Mouse (Mus musculus) CH12.LX (cell line): ENCODE measurements at regions not wholly inside any gene's neighbourhood (a gene's known extent, or its start where the extent isn't known, plus 50 kb on each side); places are given as distances from the start of the nearest gene placed in this dataset.

Experiments used
- DNase-seq: peaks from one replicate; pipeline ENCODE4 v3.0.0-alpha.2; 2013; ENCODE audit errors: extremely low read depth
- H3K27ac ChIP-seq: 2 replicates; pipeline ENCODE4 v1.5.1; 2012; ENCODE audit warnings: low read depth, mild to moderate bottlenecking, control low read depth, moderate library complexity; ENCODE audit not compliant: insufficient read depth
- H3K27me3 ChIP-seq: replicated peaks from 2 replicates; pipeline ENCODE3; 2012; ENCODE audit warnings: inconsistent platforms
- H3K36me3 ChIP-seq, 2 experiments: replicated peaks in 1 of 2; 2 replicates each; pipeline versions ENCODE3 to v1.6.1; 2012; ENCODE audit warnings: inconsistent platforms in 1 of 2, low read length in 1 of 2, mild to moderate bottlenecking in 1 of 2, mixed read lengths in 1 of 2, moderate library complexity in 1 of 2; ENCODE audit not compliant: control insufficient read depth in 1 of 2, insufficient read depth in 1 of 2
- H3K4me1 ChIP-seq, 2 experiments: 2 replicates each; pipeline ENCODE4 v1.6.1; 2012; ENCODE audit warnings: inconsistent platforms in 1 of 2, moderate library complexity in 1 of 2; ENCODE audit not compliant: insufficient read depth in 2 of 2, control insufficient read depth in 1 of 2
- H3K4me2 ChIP-seq: 2 replicates; pipeline ENCODE4 v1.6.1; 2012; ENCODE audit warnings: low read depth, mild to moderate bottlenecking, control low read depth; ENCODE audit not compliant: poor library complexity, insufficient read depth, severe bottlenecking
- H3K4me3 ChIP-seq, 3 experiments: fragments of 150-350 bp in 1 of 3; sonication (generic) in 1 of 3; replicated peaks in 1 of 3; 2 replicates each; pipeline versions ENCODE3 to v1.5.1; 2011 to 2012; ENCODE audit warnings: low read depth in 2 of 3, low read length in 2 of 3, mild to moderate bottlenecking in 2 of 3, moderate library complexity in 2 of 3, control low read depth in 1 of 3, improper control_type of control experiment in 1 of 3, inconsistent platforms in 1 of 3, mixed read lengths in 1 of 3; ENCODE audit not compliant: poor library complexity in 1 of 3
- H3K79me2 ChIP-seq: replicated peaks from 2 replicates; pipeline ENCODE4 v1.6.1; 2012; ENCODE audit warnings: mild to moderate bottlenecking, moderate library complexity; ENCODE audit not compliant: control insufficient read depth, poor library complexity, insufficient read depth, severe bottlenecking; ENCODE audit errors: extremely low read depth
- H3K9ac ChIP-seq: 2 replicates; pipeline ENCODE4 v1.6.1; 2012; ENCODE audit warnings: low read depth, mild to moderate bottlenecking, control low read depth, moderate library complexity; ENCODE audit not compliant: insufficient read depth
- H3K9me3 ChIP-seq: replicated peaks from 2 replicates; pipeline ENCODE3; 2012; ENCODE audit warnings: low read length, inconsistent platforms, mixed read lengths
- BHLHE40 ChIP-seq: IDR thresholded peaks from 2 replicates; pipeline ENCODE4 v1.6.1; 2011; ENCODE audit warnings: mild to moderate bottlenecking, low read depth, low read length, improper control_type of control experiment
- CHD1 ChIP-seq: IDR thresholded peaks from 2 replicates; pipeline ENCODE4 v1.6.1; 2012; ENCODE audit warnings: low read depth, low read length, improper control_type of control experiment, inconsistent platforms
- ELF1 ChIP-seq: IDR thresholded peaks from 2 replicates; pipeline ENCODE4 v1.6.1; 2014; ENCODE audit warnings: low read depth, mild to moderate bottlenecking, inconsistent platforms, low read length, improper control_type of control experiment
- EP300 ChIP-seq: IDR thresholded peaks from 2 replicates; pipeline ENCODE4 v1.6.1; 2011; ENCODE audit warnings: low read length, improper control_type of control experiment
- ETS1 ChIP-seq: conservative IDR thresholded peaks from 2 replicates; pipeline ENCODE4 v1.6.1; 2012; ENCODE audit warnings: low read depth, mild to moderate bottlenecking, inconsistent platforms, low read length, improper control_type of control experiment, moderate library complexity
- GABPA ChIP-seq: IDR thresholded peaks from 2 replicates; pipeline ENCODE4 v1.6.1; 2012; ENCODE audit warnings: low read depth, low read length, improper control_type of control experiment, inconsistent platforms; ENCODE audit not compliant: insufficient replicate concordance
- HCFC1 ChIP-seq: IDR thresholded peaks from 2 replicates; pipeline ENCODE4 v1.6.1; 2012; ENCODE audit warnings: low read depth, mild to moderate bottlenecking, inconsistent platforms, low read length, improper control_type of control experiment
- IRF4 ChIP-seq: IDR thresholded peaks from 2 replicates; pipeline ENCODE4 v1.6.1; 2014; ENCODE audit warnings: low read depth, mild to moderate bottlenecking, inconsistent platforms, low read length, improper control_type of control experiment
- JUN ChIP-seq: IDR thresholded peaks from 2 replicates; pipeline ENCODE4 v1.6.1; 2011; ENCODE audit warnings: low read depth, mild to moderate bottlenecking, low read length, improper control_type of control experiment, moderate library complexity; ENCODE audit not compliant: insufficient read depth
- JUND ChIP-seq: conservative IDR thresholded peaks from 2 replicates; pipeline ENCODE4 v1.6.1; 2011; ENCODE audit warnings: low read depth, low read length, improper control_type of control experiment
- KAT2A ChIP-seq: IDR thresholded peaks from 2 replicates; pipeline ENCODE4 v1.6.1; 2012; ENCODE audit warnings: low read length, improper control_type of control experiment, inconsistent platforms; ENCODE audit not compliant: insufficient replicate concordance
- MAFK ChIP-seq: IDR thresholded peaks from 2 replicates; pipeline ENCODE4 v1.6.1; 2011; ENCODE audit warnings: low read length, improper control_type of control experiment; ENCODE audit not compliant: insufficient replicate concordance
- MAZ ChIP-seq: IDR thresholded peaks from 2 replicates; pipeline ENCODE4 v1.6.1; 2012; ENCODE audit warnings: low read depth, mild to moderate bottlenecking, inconsistent platforms, low read length, improper control_type of control experiment, moderate library complexity
- MXI1 ChIP-seq: IDR thresholded peaks from 2 replicates; pipeline ENCODE4 v1.6.1; 2011; ENCODE audit warnings: mild to moderate bottlenecking, low read depth, low read length, improper control_type of control experiment
- MYC ChIP-seq: IDR thresholded peaks from 2 replicates; pipeline ENCODE4 v1.6.1; 2011; ENCODE audit warnings: low read depth, mild to moderate bottlenecking, improper control_type of control experiment, low read length
- NELFE ChIP-seq: IDR thresholded peaks from 2 replicates; pipeline ENCODE4 v1.6.1; 2011; ENCODE audit warnings: low read depth, low read length, improper control_type of control experiment
- NRF1 ChIP-seq: IDR thresholded peaks from 2 replicates; pipeline ENCODE4 v1.6.1; 2014; ENCODE audit warnings: low read depth, mild to moderate bottlenecking, inconsistent platforms, low read length, improper control_type of control experiment, moderate library complexity
- PAX5 ChIP-seq: IDR thresholded peaks from 2 replicates; pipeline ENCODE4 v1.6.1; 2012; ENCODE audit warnings: low read length, inconsistent platforms, mixed read lengths
- POLR2AphosphoS2 ChIP-seq: IDR thresholded peaks from 2 replicates; pipeline ENCODE4 v1.6.1; 2011; ENCODE audit warnings: low read depth, low read length, improper control_type of control experiment
- RAD21 ChIP-seq: IDR thresholded peaks from 2 replicates; pipeline ENCODE4 v1.6.1; 2011; ENCODE audit warnings: low read depth, mild to moderate bottlenecking, low read length, improper control_type of control experiment, moderate library complexity
- SIN3A ChIP-seq: IDR thresholded peaks from 2 replicates; pipeline ENCODE4 v1.6.1; 2012; ENCODE audit warnings: low read length, improper control_type of control experiment, inconsistent platforms
- TCF12 ChIP-seq: IDR thresholded peaks from 2 replicates; pipeline ENCODE4 v1.6.1; 2014; ENCODE audit warnings: low read depth, mild to moderate bottlenecking, inconsistent platforms, low read length, improper control_type of control experiment
- UBTF ChIP-seq: IDR thresholded peaks from 2 replicates; pipeline ENCODE4 v1.6.1; 2012; ENCODE audit warnings: low read depth, mild to moderate bottlenecking, inconsistent platforms, low read length, improper control_type of control experiment, moderate library complexity
- USF1 ChIP-seq: IDR thresholded peaks from 2 replicates; pipeline ENCODE4 v1.6.1; 2014; ENCODE audit warnings: low read depth, mild to moderate bottlenecking, inconsistent platforms, low read length, improper control_type of control experiment
- ZC3H11A ChIP-seq: IDR thresholded peaks from 2 replicates; pipeline ENCODE4 v1.6.1; 2012; ENCODE audit warnings: low read depth, mild to moderate bottlenecking, inconsistent platforms, low read length, improper control_type of control experiment
- ZKSCAN1 ChIP-seq: IDR thresholded peaks from 2 replicates; pipeline ENCODE4 v1.6.1; 2012; ENCODE audit warnings: low read depth, inconsistent platforms, low read length, improper control_type of control experiment, borderline replicate concordance
- ZMIZ1 ChIP-seq: IDR thresholded peaks from 2 replicates; pipeline ENCODE4 v1.6.1; 2012; ENCODE audit warnings: low read depth, mild to moderate bottlenecking, inconsistent platforms, low read length, improper control_type of control experiment
- ZNF384 ChIP-seq: IDR thresholded peaks from 2 replicates; pipeline ENCODE4 v1.6.1; 2012; ENCODE audit warnings: low read depth, low read length, improper control_type of control experiment, inconsistent platforms
- dilution Hi-C: fragments of 300-500 bp; cut with MboI; formaldehyde crosslinking; loops from 2 replicates; pipeline ENCODE4 v1.14.3; 2020; ENCODE audit warnings: low sequenced_read_pairs; ENCODE audit not compliant: extremely low pct_unique_long_range_greater_than_20kb, extremely low pct_ligation_motif_present
- in situ Hi-C: fragments of 300-500 bp; cut with MboI; formaldehyde crosslinking; loops from 3 replicates; pipeline ENCODE4 v1.14.3; 2019; ENCODE audit warnings: low sequenced_read_pairs, low pct_ligation_motif_present, low pct_unique_long_range_greater_than_20kb, mixed read lengths

- dilution Hi-C loops, result no loop called here
- no peak for DNase-seq
- Histone ChIP-seq H3K36me3 (no peaks in the 10 kb centered on the region), H3K79me2 (no peaks in the 10 kb centered on the region), H3K4me3 (no peak overlapping the region), H3K4me2 (no peak overlapping the region), H3K4me1 (no peaks in the 10 kb centered on the region), H3K27me3 (no peaks in the 10 kb centered on the region), H3K27ac (no peak overlapping the region), H3K9me3 (no peaks in the 10 kb centered on the region), H3K9ac (no peak overlapping the region)
- TF ChIP-seq ELF1, result no peak
- no peak for TF ChIP-seq RAD21
- no peak for TF ChIP-seq BHLHE40
- TF ChIP-seq ZKSCAN1, result no peak
- TF ChIP-seq ZC3H11A, result no peak
- no peak for TF ChIP-seq IRF4
- TF ChIP-seq CHD1, result no peak
- no peak for TF ChIP-seq ZMIZ1
- TF ChIP-seq EP300, result no peak
- TF ChIP-seq USF1, result no peak
- no peak for TF ChIP-seq HCFC1
- no peak for TF ChIP-seq TCF12
- no peak for TF ChIP-seq JUND
- no peak for TF ChIP-seq MXI1
- no peak for TF ChIP-seq KAT2A
- no peak for TF ChIP-seq POLR2AphosphoS2
- TF ChIP-seq GABPA, result no peak
- no peak for TF ChIP-seq NRF1
- in situ Hi-C loops, result no loop called here
These were observed 336.6 kb downstream of the Olfm3 start for GRCm38 (mm10) chr3:115240497-115240896.

- H3K36me3 ChIP-seq, result no peaks in the 10 kb centered on the region
- dilution Hi-C loops, result no loop called here
- H3K79me2 ChIP-seq, result no peaks in the 10 kb centered on the region
- in situ Hi-C loops, result no loop called here
- DNase-seq, result no peak
- no peak overlapping the region for H3K27ac ChIP-seq
- no peaks in the 10 kb centered on the region for H3K4me1 ChIP-seq
- H3K9me3 ChIP-seq, result no peaks in the 10 kb centered on the region
- no peaks in the 10 kb centered on the region for H3K27me3 ChIP-seq
- H3K4me3 ChIP-seq, result no peak overlapping the region
- no peak overlapping the region for H3K9ac ChIP-seq
- H3K4me2 ChIP-seq, result no peak overlapping the region
- TF ChIP-seq ZNF384 (no peak), ELF1 (no peak), MAZ (no peak), JUN (no peak), CHD1 (no peak), ETS1 (no peak), BHLHE40 (no peak), UBTF (no peak), SIN3A (no peak), PAX5 (no peak), MYC (no peak), IRF4 (no peak), TCF12 (no peak), MAFK (no peak), USF1 (no peak), NELFE (no peak), ZC3H11A (no peak), GABPA (no peak), HCFC1 (no peak), MXI1 (no peak)
These were observed 348.9 kb downstream of the Olfm3 start for GRCm38 (mm10) chr3:115252618-115253379.
